Mouse (Mus musculus): Measurements from ENCODE around the gene Immp2l. TPM values are rescaled to one million over a fixed set of nuclear protein-coding genes. Genes with fewer than 3 reads are reported as not detected.

Gene Immp2l
- total RNA-seq, 2 experiments from 2014 or later: 21.7 to 26.0 TPM

- DNase-seq (ENCODE audit: low spot score): no peak
- intact Hi-C loops (cut with DNase I): no loop called here
Observed at GRCm38 (mm10) chr12:41134885-41135284, 111.0 kb downstream of the Immp2l start.

DNA sequence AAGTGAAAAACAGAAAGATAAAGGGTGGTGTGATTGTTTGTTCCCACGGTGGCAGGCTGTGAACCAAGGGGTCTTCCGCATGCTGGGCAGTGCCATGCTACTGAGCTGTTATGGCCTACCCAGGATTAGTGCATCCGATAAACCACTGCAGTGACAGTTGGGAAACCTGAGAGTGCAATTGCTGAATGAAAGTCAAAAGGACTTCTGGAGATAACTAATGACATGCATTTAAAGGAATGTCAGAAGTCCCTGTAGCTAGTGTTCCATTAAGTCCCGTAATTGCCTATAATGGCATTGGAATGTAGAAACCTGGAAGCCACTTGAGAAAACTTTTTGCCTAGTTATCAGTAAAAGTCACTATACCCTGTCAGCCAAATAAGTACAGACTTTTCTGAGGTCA lies 135.7 kb downstream of the Immp2l start:
- intact Hi-C loops (cut with DNase I): no loop called here
- no peak for DNase-seq (ENCODE audit: low spot score)

DNA sequence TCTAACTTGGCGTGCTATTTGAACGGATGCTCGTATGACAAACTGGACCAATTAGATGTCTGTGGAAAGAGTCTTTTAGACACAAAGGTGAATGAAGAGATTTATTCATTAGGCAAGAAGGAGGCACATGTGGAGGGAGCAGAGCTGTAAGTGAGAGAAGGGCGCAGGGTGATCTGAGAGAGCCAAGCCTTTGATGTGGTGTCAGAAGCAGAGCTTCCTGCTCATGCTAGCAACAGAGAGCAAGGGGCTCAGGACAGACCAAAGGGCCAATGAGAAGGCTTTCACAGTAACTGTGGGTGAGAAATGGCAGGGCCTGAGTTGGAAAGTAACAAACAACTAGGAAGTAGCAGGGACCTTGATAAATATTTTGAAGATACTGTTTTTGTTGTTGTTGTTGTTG lies 143.9 kb downstream of the Immp2l start:
- intact Hi-C loops (cut with DNase I): no loop called here

DNA sequence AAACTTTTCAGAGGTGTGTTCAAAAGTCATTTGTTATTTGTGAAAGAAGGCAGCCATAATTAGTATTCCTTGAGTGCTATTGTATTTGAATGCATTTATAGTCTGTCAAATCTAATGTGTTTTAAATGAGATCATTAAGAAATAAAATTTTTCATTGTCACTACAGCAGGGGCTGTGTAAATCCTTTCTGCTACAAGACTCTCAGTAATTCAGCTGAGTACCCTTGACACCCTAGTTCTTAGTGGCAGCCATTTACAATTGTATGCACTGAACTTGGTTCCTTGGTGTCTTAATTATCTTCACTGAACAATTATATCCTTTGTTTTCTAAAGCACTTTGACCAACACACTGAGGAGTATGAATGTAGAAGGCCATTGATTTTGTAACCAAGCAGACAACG lies 146.2 kb downstream of the Immp2l start:
- no peak for DNase-seq (ENCODE audit: low spot score)
- intact Hi-C loops (cut with DNase I): no loop called here

More for the DNA sequence above, 143.9 kb downstream of the Immp2l start:
- no peak for DNase-seq (ENCODE audit: low spot score)

GRCm38 (mm10) chr12:41182856-41183255 lies 159.0 kb downstream of the Immp2l start:
- intact Hi-C loops (cut with DNase I): no loop called here

GRCm38 (mm10) chr12:41185060-41185459 lies 161.2 kb downstream of the Immp2l start:
- intact Hi-C loops (cut with DNase I): no loop called here
- DNase-seq (ENCODE audit: low spot score): no peak

More at GRCm38 (mm10) chr12:41182856-41183255, 159.0 kb downstream of the Immp2l start:
- DNase-seq (ENCODE audit: low spot score): no peak

GRCm38 (mm10) chr12:41185509-41185908 lies 161.6 kb downstream of the Immp2l start:
- no peak for DNase-seq (ENCODE audit: low spot score)
- intact Hi-C loops (cut with DNase I): no loop called here

DNA sequence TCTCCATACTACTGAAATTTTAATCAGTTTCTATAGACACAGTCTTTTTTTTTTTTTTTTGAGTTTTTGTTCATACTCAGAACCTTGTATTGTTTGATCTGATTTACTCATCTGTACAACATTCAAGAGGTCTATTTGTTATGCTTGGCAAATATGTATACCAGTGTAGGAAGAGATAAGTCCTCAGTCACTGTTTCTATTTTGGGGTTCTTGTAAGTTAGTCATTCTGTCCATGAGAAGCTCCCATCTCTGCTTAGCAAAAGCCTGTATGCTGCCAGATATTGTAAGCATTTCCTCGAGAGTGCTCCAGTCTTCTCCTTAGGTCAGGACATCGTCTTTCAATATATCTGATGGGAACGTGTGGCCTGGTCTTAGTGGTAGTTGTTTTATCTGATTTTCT lies 168.9 kb downstream of the Immp2l start:
- no peak for DNase-seq (ENCODE audit: low spot score)
- intact Hi-C loops (cut with DNase I): no loop called here

GRCm38 (mm10) chr12:41196374-41196773 lies 172.5 kb downstream of the Immp2l start:
- DNase-seq (ENCODE audit: low spot score): no peak
- intact Hi-C loops (cut with DNase I): no loop called here

DNA sequence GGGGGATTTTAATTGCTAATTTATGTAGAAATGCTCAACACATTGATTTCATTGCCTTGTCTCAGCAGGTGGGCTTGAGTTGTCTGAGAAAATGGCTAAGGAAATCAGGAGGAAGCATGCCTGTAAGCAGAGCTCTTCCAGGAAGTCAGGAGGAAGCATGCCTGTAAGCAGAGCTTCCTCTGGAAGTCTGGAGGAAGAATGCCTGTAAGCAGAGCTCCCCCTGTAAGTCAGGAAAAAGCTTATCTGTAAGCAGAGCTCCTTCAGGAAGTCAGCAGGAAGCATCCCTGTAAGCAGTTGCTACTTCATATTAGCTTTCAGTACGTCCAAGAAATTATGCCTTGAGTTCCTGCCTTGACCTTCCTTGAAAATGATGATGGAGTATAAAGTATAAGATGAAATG lies 191.3 kb downstream of the Immp2l start:
- intact Hi-C loops (cut with DNase I): no loop called here
- DNase-seq (ENCODE audit: low spot score): no peak

DNA sequence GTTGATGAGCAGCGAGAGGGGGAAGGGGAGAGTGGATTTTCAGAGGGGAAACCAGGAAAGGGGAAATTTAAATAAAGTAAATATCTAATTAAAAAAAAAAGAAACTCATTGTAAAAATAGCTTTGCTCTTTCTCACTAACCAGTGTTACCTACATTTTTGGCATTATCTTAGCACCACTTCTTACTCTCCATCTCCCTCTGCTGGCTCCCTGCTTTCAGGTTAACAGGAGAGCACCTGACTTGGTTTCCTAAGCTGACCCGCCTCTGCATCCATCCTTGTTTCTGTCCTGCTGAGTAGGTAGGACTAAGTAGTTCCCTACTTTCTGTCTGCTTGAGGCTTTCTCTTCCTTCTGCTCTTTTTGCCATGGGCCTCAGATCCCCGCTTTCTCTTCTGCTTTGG lies 198.0 kb downstream of the Immp2l start:
- DNase-seq (ENCODE audit: low spot score): no peak

DNA sequence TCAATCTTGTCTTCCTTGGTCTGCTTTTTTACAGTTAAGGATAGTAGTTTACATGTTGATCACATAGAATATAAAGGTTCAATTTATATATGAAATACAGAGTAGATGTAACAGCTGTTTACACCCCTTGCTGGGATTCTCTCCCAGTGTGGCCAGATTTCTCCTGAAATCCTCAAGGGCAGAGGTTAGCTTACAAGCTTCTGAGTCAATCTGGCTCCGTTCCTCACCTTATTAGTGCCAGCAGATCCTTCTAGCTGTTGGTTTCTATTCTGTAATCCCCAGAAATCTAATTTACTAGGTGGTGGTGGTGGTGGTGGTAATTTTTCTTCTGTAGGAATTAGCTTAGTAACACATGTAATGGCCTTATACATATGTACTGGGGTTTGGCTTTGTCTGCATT lies 199.8 kb downstream of the Immp2l start:
- intact Hi-C loops (cut with DNase I): loop anchor here (10.0 kb wide), 1 partner anchor 109 kb away; no protein-coding TSS in a partner anchor
- no peak for DNase-seq (ENCODE audit: low spot score)

More for the DNA sequence above, 198.0 kb downstream of the Immp2l start:
- intact Hi-C loops (cut with DNase I): loop anchor here (10.0 kb wide), 1 partner anchor 107 kb away; no protein-coding TSS in a partner anchor

DNA sequence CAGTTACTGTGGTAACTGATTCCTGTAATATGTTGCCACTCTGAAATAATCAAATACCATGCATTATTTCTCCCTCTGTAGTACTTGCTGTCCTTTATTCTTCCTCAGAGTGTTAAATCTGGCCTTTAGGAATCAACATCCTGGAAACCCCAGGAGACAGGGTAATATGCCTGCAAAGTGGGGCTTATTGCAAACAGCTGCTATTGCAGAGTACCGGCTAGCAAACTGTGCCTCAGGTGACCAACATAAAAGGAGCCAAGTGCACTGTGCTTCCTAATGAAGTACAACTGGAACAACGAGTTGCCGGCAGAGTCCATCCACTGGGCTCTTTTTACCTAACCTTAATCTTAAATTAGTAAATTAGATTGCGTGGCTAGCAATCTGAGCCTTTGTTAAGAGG lies 200.6 kb downstream of the Immp2l start:
- no peak for DNase-seq (ENCODE audit: low spot score)
- intact Hi-C loops (cut with DNase I): loop anchor here (10.0 kb wide), 1 partner anchor 110 kb away; no protein-coding TSS in a partner anchor

- DNase-seq (ENCODE audit: low spot score): no peak
Observed at GRCm38 (mm10) chr12:41231966-41232365, 208.1 kb downstream of the Immp2l start.

DNA sequence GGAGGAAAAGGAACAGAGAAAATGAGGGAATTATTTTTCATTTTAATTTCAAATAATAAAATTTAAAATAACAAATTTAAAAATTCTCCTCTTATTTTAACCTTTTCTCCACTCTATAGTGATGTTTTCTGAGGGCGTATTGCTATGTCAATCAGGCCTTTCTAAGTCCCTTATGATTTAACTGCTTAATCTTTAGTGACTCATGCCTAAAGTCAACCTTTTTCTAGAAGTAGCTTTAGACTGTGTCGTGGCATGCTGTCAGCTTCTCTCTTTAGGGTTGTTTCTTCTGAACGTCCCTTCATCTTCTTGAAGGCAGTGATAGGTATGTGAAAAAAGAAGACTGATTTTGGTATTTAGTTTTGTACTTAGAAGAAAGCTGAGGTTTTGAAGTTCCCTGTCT lies 214.0 kb downstream of the Immp2l start:
- intact Hi-C loops (cut with DNase I): no loop called here
- no peak for DNase-seq (ENCODE audit: low spot score)

More at GRCm38 (mm10) chr12:41231966-41232365, 208.1 kb downstream of the Immp2l start:
- intact Hi-C loops (cut with DNase I): no loop called here

- intact Hi-C loops (cut with DNase I): no loop called here
- DNase-seq (ENCODE audit: low spot score): no peak
Observed at GRCm38 (mm10) chr12:41241221-41241620, 217.3 kb downstream of the Immp2l start.

GRCm38 (mm10) chr12:41248254-41248653 lies 224.4 kb downstream of the Immp2l start:
- DNase-seq (ENCODE audit: low spot score): no peak
- intact Hi-C loops (cut with DNase I): no loop called here

GRCm38 (mm10) chr12:41250123-41250522 lies 226.2 kb downstream of the Immp2l start:
- intact Hi-C loops (cut with DNase I): no loop called here

GRCm38 (mm10) chr12:41257905-41258304 lies 234.0 kb downstream of the Immp2l start:
- no peak for DNase-seq (ENCODE audit: low spot score)
- intact Hi-C loops (cut with DNase I): no loop called here

More at GRCm38 (mm10) chr12:41250123-41250522, 226.2 kb downstream of the Immp2l start:
- DNase-seq (ENCODE audit: low spot score): no peak

- intact Hi-C loops (cut with DNase I): no loop called here
- no peak for DNase-seq (ENCODE audit: low spot score)
Observed at GRCm38 (mm10) chr12:41259608-41260007, 235.7 kb downstream of the Immp2l start.

GRCm38 (mm10) chr12:41274136-41274535 lies 250.2 kb downstream of the Immp2l start:
- intact Hi-C loops (cut with DNase I): no loop called here

GRCm38 (mm10) chr12:41275361-41275760 lies 251.5 kb downstream of the Immp2l start:
- intact Hi-C loops (cut with DNase I): no loop called here
- DNase-seq (ENCODE audit: low spot score): no peak

More at GRCm38 (mm10) chr12:41274136-41274535, 250.2 kb downstream of the Immp2l start:
- DNase-seq (ENCODE audit: low spot score): no peak
